Mouse (Mus musculus) left cerebral cortex, postnatal 4 days (tissue): ENCODE data around the gene Hist4h4. TPM values are rescaled to one million over a fixed set of nuclear protein-coding genes. Genes with fewer than 3 reads are reported as not detected.
A peak's percentile ranks its signal among the peaks of the same experiment; 100 is the strongest.

Source experiments
- DNase-seq: peaks from one replicate; pipeline ENCODE4 v3.0.0-alpha.2; 2022
- intact Hi-C: fragments of 180-260 bp; cut with DNase I; formaldehyde crosslinking; loops from one replicate; pipeline ENCODE4 v1.15.1; 2025
- microRNA-seq: library from miRNA; unstranded; fragments of <30 nt; microRNA quantifications from one replicate; pipeline ENCODE4 v1.2.0, GENCODE M21; 2022
- total RNA-seq, 2 experiments: library from RNA; stranded (reverse); gene quantifications; 2 replicates each; pipeline ENCODE4 v1.2.3; 2021

Gene Hist4h4
- total RNA-seq, 2 experiments from 2014 or later = 21.6 to 22.7 TPM

DNA sequence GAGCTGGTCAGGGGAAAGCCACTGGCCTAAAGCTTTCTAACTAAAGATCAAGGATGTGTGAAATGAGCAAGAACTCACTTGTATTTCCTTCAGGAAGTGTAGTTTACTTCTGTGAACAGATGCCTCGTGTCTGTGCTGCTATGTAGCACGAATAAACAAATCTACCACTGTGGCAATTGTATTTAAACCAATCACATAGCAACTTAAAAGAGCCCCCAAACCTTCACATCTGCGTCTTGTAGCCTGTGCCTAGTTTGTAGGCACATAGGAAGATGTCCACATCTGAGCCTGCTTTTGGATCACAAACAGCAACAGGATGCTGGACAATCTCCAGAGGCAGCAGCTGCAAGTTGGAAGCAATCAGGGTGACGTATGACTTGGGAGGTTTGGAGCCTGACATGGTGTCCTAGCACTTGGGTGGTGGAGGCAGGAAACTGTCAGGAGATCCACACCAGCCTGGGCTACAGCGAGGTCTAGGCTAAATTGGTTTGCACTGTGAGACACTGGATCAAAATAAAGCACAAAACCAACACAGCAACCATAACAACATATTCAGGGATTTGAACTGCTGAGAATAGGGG, 14.7 kb downstream of the Hist4h4 start:
- intact Hi-C loops = no loop called here
- DNase-seq = peak; percentile 24

DNA sequence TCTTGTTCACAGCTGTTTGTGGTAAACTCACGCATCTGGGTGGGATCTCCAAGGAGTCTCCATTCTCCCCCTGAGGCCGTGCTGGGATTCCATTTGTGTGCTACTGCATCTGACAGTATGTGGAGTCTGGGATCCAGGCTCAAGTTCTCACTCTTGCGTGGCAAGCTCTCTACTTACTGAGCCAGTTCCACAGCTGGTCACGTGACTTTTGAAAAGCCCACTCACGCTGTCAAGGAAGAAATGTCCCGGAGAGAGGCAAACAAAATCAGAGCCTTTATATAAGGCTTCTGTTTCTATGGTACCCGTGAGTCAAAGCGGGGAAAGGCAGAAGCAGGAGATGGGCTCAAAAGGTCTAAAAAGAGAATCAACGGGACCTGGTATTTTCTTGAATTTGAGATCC, 21.5 kb downstream of the Hist4h4 start:
- intact Hi-C loops = no loop called here
- no peak for DNase-seq

DNA sequence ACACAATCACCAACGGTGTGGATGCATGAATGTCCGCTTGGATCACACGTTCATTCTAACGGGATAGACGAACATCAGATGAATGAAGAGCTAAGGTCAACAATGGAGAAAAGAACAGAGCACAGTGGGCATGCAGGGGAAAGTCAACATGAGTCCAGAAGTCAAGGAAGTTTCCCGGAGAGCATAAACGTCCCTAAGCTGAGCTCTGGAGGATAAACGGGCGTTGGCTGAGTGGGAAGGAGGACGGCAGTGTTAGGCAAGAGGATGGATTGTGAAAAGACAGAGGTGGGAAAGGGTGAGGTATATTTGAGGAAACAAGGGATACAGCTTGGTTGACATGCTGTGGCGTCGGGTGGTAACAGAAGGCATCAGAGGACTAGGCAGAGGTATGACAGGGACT, 22.1 kb downstream of the Hist4h4 start:
- no peak for DNase-seq
- intact Hi-C loops = no loop called here

DNA sequence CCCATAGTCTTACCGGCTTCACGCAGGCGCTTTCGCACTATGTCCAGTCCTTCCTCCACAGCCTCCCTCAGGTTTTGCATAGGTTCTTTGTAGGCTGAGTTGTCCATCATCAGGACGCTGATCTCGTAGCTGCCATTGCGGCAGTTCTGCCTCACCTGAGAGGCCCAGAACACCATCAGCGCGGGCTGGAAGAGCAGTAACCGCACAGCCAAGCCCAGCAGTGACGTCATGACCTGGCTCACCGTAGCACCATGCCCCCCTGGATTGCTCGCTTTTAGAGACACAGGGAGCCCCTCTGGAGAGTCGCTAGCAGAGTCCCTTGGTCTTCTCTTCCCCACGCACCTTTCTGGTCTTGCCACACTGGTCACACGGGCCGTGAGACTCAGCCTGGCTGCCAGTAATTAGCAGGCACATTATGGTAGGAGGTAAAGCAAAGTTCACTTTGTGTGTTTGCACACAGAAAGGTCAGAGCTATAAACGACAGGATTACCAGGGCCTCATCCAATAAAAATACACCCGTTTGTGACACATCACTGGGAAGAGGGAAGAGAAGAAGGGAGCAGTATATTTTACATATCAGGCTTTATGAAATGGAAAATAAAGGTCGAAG, 22.7 kb downstream of the Hist4h4 start, which contains the start of gene Gucy2c:
Gene Gucy2c (minus strand): TSS at position 389 of the 610 bp plus-strand sequence.
- no peak for DNase-seq
- intact Hi-C loops = no loop called here

DNA sequence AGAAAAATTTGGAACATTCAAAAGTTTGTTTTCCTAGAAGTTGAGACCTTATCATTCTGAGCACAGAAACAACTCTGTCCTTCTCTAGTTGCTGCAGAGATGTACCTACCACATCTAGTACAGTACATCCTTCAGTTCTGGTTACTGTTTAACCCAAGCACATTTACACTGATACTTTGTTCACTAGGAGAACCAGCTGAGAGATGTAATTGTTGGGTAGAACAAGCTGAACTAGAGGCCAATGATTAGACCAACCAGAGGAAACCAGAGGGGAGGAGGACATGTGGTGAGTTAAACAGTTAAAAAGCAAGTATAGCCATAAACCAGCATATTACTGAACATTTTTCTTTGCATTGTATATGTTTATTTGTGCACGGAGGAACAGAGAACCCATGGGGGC, 27.8 kb downstream of the Hist4h4 start:
- DNase-seq = no peak
- intact Hi-C loops = no loop called here

DNA sequence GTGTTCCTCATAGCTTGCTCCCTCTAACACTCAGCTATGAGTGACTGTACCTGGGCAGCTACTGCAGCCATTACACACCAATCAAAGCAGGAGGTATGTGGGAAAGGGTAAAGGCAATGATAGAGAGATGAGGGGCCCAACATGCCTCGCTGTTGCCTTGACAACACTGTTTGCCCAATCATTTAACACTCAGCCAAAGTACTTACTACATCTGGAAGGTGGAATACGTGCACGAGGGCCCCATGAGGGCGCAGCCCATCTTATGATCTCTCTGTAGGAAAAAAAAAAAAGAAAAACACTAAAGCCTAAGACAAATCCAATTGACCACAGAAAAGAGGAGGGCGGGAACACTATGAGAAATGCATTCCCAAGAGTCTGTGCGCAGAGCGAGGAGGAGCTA, 34.4 kb downstream of the Hist4h4 start:
- intact Hi-C loops = no loop called here
- no peak for DNase-seq

DNA sequence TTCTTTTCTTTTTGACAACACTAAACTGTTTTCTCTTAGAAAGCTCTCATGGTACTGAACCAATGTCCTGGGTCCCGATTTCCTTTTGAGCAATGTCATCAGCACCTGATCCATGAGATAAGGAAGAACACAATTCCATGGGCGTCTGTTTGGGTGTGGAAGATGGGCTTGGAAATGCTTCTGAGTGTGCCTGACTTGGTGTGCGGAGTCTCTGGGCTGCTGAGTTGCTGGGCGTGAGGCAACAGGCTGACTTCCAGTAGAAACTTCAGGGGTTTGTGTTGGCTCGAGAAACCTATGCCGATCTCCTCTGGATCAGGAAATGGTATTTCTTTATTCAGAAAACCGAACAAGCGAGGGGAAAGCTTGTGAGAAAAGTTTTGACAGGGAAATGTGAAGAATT, 35.1 kb downstream of the Hist4h4 start:
- intact Hi-C loops = no loop called here
- no peak for DNase-seq

DNA sequence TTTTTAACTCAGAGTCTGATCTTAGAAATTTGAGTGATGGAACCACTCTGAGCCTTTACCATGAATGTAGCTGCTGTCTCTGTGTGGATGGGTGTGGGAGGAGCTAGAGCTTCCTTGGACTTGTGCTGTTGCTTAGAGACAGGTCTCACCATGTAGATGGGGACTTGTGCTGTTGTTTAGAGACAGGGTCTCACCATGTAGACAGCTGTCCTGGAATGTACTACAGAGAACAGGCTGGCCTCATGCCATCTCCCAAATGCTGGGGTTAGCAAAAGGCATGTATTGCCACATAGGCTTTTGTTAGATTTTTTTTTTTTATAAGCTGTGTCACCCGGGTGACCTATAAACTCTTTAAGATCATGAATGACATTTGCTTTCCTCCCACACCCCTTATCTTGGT, 40.3 kb downstream of the Hist4h4 start:
- no peak for DNase-seq
- intact Hi-C loops = no loop called here

Small RNAs within 50 kb of the gene (microRNA-seq; reads per million reads assigned to microRNA genes)
- not detected for gene Gm44364

Other genes starting within 250 kb of the Hist4h4 start
- under 1 TPM; 0.16 to 0.24 TPM for gene Plbd1, start 142.5 kb downstream of the Hist4h4 start, total RNA-seq
- under 1 TPM; 0.14 to 0.22 TPM for gene Gucy2c, start 22.6 kb downstream of the Hist4h4 start, total RNA-seq
- 10 to 100 TPM; 49.9 to 51.7 TPM for gene H2afj, start 3.8 kb upstream of the Hist4h4 start, total RNA-seq
- gene BC049715, start 23.2 kb upstream of the Hist4h4 start, total RNA-seq = 1 to 10 TPM; 2.0 to 2.6 TPM
- 100 to 1,000 TPM in 1 of 2 experiments, 10 to 100 TPM in 1; 97.6 to 104 TPM for gene Wbp11, start 23.8 kb upstream of the Hist4h4 start, total RNA-seq
- 1 to 10 TPM; 2.3 to 3.2 TPM for gene Smco3, start 31.0 kb upstream of the Hist4h4 start, total RNA-seq
- not detected for gene Art4, start 53.3 kb upstream of the Hist4h4 start, total RNA-seq
- 10 to 100 TPM; 16.3 to 19.2 TPM for gene Mgp, start 71.4 kb upstream of the Hist4h4 start, total RNA-seq
- gene Erp27, start 117.8 kb upstream of the Hist4h4 start, total RNA-seq = under 1 TPM; 0.56 to 0.64 TPM
- 1 to 10 TPM in 1 of 2 experiments, under 1 TPM in 1; 0.50 to 1.0 TPM for gene Pde6h, start 119.4 kb upstream of the Hist4h4 start, total RNA-seq
- gene Arhgdib, start 137.5 kb upstream of the Hist4h4 start, total RNA-seq = 10 to 100 TPM; 24.4 to 28.9 TPM